Mouse (Mus musculus) layer of hippocampus, postnatal 25 days (tissue): ENCODE data around the gene Tnip1. TPM values are rescaled to one million over a fixed set of nuclear protein-coding genes. Genes with fewer than 3 reads are reported as not detected.

Experiments
- DNase-seq, 2 experiments: peaks; one replicate each; pipeline ENCODE4 v3.0.0; 2022; ENCODE audit warnings: mixed read lengths in 2 of 2, low spot score in 1 of 2; ENCODE audit errors: extremely low spot score in 1 of 2
- total RNA-seq, 2 experiments: library from RNA; stranded (reverse); gene quantifications; 2 replicates each; pipeline ENCODE4 v1.2.3; 2021

The Tnip1 gene
- total RNA-seq, 2 experiments from 2014 or later: 33.1 to 38.0 TPM

DNA sequence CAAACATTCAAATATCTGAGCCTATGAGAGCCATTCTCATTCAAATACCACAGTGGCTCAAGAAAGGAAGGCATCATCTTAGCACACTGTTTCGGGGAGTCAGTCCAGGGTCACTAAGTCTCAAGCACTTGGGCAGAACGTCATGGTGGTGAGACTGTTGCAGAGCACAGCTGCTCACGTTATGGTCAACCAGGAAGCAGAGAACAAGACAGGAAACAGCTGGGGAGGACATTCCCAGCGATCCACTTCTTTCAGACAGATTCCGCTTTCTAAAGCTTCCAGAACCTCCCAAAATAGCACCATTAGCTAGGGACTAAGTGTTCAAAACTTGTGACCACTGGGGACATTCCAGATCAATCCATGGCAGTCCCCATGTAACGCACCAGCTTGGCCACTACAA is 74.8 kb downstream of the Tnip1 start:
- no peak for DNase-seq

DNA sequence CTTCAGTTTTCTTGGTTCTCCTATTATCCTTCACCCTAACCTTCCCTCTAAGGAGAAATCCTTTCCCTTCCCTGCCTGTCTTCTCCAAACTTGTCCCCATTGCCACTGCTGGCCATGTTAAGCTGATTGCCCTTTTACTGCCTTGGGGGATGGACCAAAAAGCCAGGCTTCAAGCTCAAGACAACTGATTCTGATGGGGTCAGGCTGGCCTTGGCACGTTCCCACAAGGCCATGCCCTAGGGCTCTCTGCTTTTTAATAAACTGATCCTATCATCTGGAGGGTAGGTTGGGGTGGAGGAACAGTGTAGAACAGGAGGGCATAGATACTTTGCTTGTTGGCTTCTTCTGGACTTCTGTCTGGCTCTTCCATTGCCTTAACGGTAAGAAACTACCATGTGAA is 77.3 kb downstream of the Tnip1 start:
- DNase-seq: no peak

GRCm38 (mm10) chr11:54884937-54885336 is 77.8 kb downstream of the Tnip1 start:
- DNase-seq: no peak

DNA sequence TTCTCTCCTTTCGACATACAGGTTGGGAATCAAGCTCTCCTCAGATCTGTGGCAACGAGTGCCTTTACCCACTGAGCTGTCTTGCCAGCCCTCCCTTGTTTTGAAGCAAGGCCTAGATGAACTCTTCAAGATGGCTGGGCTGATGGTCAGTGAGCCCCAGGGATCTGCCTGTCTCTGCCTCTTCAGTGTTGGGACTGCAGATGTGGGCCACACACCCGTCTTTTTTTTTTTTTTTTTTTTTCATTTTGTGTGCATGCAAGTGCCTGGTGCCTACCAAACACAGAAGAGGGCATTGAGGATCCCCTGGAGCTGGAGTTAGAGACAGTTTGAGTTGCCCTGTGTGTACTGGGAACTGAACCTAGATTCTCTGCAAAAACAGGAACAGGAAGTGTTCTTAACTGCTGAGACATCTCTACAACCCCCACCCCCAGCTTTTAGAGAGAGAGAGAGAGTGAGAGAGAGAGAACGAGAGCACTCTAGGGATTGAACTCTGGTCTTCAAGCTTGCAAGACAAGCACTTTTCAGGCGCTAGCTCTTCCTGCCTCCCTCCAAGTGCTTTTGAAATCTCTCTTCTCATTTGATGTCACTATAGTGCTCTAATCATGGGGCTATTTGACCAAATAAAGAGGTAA is 78.4 kb downstream of the Tnip1 start:
- no peak for DNase-seq

DNA sequence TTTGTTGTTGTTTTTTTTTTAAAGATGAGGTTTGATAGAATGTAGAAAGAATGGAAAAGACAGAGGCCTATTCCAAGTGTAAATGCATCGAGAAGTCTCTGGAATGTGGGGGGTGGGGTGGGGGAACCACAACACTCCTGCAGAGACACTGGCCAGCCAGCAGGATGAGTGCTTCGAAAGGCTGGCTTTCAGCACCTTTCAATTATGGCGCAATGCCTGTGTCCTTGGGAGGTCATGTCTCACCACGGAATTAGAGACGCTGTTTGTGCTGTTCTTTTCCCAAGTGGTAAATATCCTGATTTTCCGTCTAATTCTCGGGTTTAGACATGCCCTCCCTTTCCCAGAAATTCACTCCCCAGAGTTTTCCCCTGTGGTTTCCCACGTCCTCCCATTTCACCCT is 80.0 kb downstream of the Tnip1 start:
- no peak for DNase-seq

DNA sequence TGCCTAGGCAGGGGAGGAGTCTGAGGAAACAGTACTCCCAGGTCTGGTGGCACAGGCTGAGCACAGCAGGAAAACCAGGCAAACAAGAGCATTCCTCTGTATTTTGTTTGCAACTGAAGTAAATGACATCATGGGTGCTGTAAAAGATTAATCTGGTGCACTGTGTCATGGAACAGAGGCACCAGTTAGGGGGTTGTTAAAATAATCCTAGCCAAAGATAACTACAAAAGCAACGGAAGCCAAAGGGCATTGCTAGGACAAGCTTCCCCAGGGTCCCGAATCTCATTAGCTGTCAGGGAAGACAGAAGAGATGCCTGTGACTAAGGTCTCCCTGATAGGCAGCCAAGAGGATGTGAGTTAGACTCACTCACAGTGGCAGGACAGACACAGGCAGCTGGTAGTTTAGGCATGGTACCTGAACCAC is 81.7 kb downstream of the Tnip1 start:
- no peak for DNase-seq

DNA sequence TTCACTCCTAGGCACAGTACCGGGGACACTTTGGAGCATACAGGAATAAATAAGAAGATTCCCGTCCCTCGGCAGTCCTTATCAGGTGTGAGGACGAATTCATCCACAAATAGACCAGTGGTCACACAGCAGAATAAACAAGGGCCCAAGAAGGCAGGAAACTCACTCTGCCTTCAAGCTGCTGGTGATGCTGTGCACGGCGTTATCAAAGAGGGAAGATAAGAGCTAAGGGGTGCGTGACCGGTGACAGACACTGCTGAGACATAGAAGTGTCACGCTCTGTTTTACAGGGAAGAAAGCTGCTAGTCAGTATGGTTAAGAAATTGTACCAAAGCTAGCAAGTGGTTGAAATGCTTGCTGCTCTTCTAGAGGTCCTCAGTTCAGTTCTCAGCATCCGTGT is 82.8 kb downstream of the Tnip1 start:
- DNase-seq: no peak

DNA sequence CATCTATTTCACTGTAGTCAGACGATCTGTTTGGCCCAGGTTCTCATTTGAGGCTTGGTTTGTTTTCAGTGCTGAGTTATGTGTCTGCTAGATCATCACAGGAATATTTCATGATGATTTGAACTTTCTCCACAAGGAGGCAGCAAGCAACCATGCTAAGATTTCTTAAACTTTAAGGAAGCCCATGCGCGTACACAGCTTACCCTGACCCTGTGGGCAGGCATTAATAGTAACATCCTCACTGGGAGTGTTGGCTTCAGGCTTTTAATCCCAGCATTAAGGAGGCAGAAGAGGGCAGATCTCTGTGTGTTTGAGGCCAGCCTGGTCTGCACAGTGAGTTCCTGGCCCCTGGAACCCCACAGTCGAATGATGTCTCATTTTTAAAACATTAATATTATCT is 83.3 kb downstream of the Tnip1 start:
- DNase-seq: no peak

DNA sequence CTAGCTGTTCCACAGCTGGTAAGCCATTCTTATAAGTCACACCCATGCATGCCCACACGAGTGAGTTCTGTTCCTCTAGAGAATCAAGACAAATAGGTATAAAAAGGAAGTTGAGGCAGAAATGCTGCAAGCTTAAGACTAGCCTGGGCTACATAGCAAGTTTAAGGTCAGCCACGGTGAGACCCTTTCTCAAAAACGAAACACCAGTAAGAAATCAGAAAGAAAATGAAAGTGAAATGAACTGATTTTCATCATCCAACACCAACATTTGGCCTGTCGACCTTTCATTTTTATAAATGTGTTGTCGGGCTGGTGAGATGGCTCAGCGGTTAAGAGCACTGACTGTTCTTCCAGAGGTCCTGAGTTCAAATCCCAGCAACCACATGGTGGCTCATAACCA is 83.8 kb downstream of the Tnip1 start:
- no peak for DNase-seq

DNA sequence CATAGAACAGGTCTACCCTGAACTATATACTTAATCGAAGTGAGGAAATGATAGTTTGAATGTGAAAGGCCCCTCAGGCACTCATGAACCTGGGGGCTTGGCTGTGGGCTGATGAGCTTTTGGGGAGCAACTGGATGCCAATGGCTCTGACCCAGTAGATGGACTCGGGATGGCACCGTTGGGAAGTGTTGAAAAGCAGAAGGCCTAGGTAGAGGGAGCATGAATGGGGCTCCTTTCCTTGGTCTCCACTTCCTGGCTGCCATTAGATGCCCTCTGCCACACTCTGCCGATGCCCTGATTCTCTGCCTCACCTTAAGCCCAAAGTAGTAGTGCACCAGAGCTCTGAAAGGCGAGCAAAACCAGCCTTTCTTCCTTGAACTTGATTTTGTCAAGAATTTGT is 86.7 kb downstream of the Tnip1 start:
- DNase-seq: no peak

DNA sequence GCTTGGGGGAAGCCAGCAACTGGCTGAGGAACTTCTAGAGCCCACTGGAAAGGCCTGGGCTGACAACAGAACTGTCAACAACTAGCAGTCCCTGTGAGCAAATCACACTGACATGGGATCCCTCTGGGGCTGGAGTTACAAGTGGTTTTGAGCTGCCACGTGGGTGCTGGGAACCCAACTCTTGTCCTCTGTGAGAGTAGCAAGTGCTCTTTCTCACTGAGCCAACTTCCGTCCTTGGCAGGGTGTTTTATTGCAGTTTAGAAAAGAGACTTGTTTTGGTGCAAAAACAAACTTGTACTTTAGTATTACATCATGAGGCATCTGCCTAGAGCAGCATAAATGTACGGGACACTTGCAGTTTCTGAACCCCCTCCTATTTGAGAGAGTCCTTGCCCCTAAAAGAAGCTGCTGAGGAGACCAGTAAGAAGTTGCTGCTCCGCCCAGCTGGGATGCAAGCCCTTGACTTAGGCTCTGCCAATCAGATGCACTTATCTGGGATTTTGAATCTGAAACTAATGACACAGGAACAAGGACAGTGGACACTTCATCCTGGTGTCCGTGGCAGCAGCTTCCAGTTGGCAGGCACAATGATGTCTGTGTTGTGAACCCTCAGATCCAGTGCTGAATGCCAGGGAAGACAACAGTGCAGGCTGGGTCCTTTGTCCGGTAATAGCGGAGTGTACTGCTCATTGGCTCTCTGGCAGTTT is 90.7 kb downstream of the Tnip1 start:
- DNase-seq: no peak

DNA sequence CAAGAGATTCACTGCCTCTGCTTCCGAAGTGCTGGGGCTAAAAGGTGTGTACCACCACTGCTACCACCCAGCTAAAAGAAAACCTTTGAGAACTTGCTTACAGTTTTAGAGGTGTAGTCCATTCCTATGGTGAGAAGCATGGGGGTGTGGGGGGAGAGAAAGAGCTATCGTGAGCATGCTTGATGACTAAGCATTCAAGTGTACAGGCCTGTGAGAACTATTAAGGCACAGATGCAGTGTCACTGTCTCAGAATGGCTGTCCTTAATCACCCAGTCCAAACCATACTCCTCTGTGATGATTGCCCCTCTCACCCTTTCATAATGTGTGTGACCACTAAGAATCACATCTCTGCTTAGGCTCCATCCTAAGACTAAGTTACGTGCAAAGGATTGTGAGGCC is 93.4 kb downstream of the Tnip1 start:
- DNase-seq: no peak

DNA sequence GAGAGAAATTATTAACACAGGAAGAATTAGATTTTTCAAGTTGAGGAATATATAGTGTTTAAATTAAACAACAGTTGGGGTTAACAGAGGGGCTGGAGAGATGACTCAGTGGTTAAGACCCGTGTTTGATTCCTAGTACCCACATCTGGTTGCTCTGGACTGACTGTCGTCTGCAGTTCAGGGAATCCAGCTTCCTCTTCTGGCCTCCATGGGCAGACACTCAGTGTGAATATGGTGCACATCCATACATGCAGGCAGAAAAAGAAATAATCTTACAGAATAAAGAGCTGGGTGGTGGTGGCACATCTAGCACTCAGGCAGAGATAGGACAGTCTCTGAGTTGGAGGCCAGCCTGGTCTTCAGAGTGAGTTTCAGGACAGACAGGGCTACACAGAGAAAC is 94.3 kb downstream of the Tnip1 start:
- no peak for DNase-seq

GRCm38 (mm10) chr11:54867903-54868434 is 94.7 kb downstream of the Tnip1 start:
- no peak for DNase-seq

- DNase-seq: no peak
These were observed 95.7 kb downstream of the Tnip1 start for GRCm38 (mm10) chr11:54867049-54867385.

DNA sequence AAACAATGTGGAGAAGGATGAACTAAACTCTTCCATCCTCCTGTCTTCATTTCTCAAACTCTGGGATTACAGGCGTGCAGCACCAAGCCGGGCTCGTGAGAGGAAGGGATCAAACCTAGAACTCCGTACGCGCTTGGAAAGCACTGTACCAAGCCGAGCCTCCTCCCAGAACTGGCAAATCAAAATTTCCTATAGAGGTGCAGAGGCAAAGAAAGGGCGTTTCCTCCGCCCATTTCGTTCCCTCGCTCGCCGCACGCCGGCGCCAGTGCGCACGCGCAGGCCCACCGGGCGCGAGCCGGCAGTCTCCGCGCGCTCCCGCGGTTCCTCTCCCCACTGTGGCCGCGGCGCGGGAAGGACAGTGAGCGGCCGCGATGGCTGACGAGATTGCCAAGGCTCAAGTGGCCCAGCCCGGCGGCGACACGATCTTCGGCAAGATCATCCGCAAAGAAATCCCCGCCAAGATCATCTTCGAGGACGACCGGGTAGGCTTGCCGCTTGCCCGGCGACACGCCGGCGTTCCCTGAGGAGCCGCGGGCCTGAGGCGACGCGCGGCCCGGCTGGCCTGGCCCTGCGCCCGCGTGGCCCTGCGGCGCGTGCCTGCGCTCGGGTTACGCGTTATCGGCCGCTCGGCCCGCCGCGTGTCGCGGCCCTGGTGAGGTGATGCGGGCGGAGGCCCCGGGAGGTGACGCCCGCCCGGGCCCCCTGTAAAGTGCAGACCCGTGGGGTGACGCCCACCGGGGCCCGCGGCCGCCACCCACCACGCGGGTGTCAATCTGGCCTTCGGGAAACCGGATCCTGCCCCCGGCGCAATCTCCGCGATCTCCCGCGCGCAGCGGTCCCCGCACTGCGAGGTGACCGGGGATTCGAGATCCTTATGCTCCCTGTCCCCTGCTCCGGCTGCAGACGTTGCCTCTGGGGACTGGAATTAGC is 96.3 kb downstream of the Tnip1 start, which contains the start of gene Hint1:
Gene Hint1, plus strand, starts transcription at position 265 of the 930 bp plus-strand sequence.
- DNase-seq: peak; percentile 86 to 91

GRCm38 (mm10) chr11:54865330-54866085 is 97.2 kb downstream of the Tnip1 start:
- no peak for DNase-seq

GRCm38 (mm10) chr11:54862621-54863520 is 99.8 kb downstream of the Tnip1 start:
- peak in 1 of 2 experiments; percentile 66 for DNase-seq
